Mouse (Mus musculus) CH12.LX (cell line): ENCODE results near the gene Slc4a8.
A peak's percentile ranks its signal among the peaks of the same experiment; 100 is the strongest.

ENCODE experiments used
- ELF1 ChIP-seq: IDR thresholded peaks from 2 replicates; pipeline ENCODE4 v1.6.1; 2014; ENCODE audit warnings: low read depth, mild to moderate bottlenecking, inconsistent platforms, low read length, improper control_type of control experiment
- POLR2A ChIP-seq: IDR thresholded peaks from 2 replicates; pipeline ENCODE4 v1.6.1; 2011; ENCODE audit warnings: low read depth, mild to moderate bottlenecking, improper control_type of control experiment, low read length
- RAD21 ChIP-seq: IDR thresholded peaks from 2 replicates; pipeline ENCODE4 v1.6.1; 2011; ENCODE audit warnings: low read depth, mild to moderate bottlenecking, low read length, improper control_type of control experiment, moderate library complexity
- ZNF384 ChIP-seq: IDR thresholded peaks from 2 replicates; pipeline ENCODE4 v1.6.1; 2012; ENCODE audit warnings: low read depth, low read length, improper control_type of control experiment, inconsistent platforms

GRCm38 (mm10) chr15:100718572-100718971, 43.0 kb upstream of the Slc4a8 start:
- TF ChIP-seq POLR2A, result no peak
- TF ChIP-seq ZNF384, result no peak
- TF ChIP-seq ELF1, result no peak
- peak; percentile 43 for TF ChIP-seq RAD21
